Mouse (Mus musculus): Measurements from ENCODE around the gene Tnfsf8. TPM values are rescaled to one million over a fixed set of nuclear protein-coding genes. Genes with fewer than 3 reads are reported as not detected.

Gene Tnfsf8
- polyA plus RNA-seq, 1 experiment from 2014 or later: 0.04 TPM

DNA sequence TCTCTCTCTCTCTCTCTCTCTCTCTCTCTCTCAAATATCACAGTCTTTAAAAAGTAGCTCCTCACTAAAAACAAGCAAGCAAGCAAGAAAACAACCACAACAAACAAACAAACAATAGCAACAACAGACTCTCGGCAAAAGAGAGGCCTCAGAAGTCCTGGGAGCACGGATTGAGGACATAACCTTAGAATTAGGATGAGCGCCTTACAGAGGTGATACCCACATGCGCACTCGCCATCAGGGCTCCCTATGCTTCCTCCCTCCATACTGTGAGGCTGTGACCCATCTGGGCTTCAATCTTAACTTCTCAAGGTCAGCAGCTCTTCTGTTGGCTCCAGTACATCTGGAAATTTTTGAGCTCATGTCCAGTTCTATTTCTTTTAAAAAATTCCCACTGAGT, 911 bp downstream of the Tnfsf8 start:
- H3K36me3 ChIP-seq: no peaks in the 10 kb centered on the region
- H3K27ac ChIP-seq: no peak overlapping the region
- 87% methylated on average over 5 of the region's 5 CpGs for WGBS
- 0 out of 2 replicates have a peak, but pooled peaks cover 3% of the 10 kb centered on the region for H3K4me1 ChIP-seq (replicated peaks)
- no peak for ATAC-seq (ENCODE audit: low FRiP score)
- H3K9ac ChIP-seq: no peak overlapping the region
- no peaks in the 10 kb centered on the region for H3K9me3 ChIP-seq
- no peak overlapping the region for H3K4me2 ChIP-seq
- H3K4me3 ChIP-seq: no peak overlapping the region
- no peaks in the 10 kb centered on the region for H3K27me3 ChIP-seq

DNA sequence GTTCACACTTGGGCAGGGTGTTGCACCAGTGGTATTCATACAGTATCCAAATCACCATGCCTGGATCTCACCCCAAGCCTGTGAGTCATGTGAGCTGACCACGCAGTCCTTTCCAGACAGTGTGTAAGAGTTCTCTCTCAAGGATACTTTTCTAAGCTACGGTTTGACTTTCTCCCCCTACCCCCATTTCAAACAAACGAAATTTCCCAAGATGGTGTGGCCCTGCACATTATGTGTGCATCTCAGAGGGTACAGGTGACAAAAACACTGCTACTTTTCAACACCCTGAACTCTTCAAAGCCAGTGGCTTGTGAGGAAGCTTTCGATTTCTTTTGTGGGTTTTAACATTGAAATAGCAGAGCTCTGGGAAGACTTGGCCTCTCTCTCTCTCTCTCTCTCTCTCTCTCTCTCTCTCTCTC, 1.4 kb downstream of the Tnfsf8 start:
- Histone ChIP-seq H3K4me3 (no peak overlapping the region), H3K27me3 (no peaks in the 10 kb centered on the region), H3K36me3 (no peaks in the 10 kb centered on the region), H3K4me2 (no peak overlapping the region), H3K4me1 (replicated peaks) (0 out of 2 replicates have a peak, but pooled peaks cover 3% of the 10 kb centered on the region), H3K9me3 (no peaks in the 10 kb centered on the region), H3K9ac (no peak overlapping the region), H3K27ac (no peak overlapping the region)
- 87% methylated on average over 4 of the region's 4 CpGs for WGBS
- no peak for ATAC-seq (ENCODE audit: low FRiP score)

DNA sequence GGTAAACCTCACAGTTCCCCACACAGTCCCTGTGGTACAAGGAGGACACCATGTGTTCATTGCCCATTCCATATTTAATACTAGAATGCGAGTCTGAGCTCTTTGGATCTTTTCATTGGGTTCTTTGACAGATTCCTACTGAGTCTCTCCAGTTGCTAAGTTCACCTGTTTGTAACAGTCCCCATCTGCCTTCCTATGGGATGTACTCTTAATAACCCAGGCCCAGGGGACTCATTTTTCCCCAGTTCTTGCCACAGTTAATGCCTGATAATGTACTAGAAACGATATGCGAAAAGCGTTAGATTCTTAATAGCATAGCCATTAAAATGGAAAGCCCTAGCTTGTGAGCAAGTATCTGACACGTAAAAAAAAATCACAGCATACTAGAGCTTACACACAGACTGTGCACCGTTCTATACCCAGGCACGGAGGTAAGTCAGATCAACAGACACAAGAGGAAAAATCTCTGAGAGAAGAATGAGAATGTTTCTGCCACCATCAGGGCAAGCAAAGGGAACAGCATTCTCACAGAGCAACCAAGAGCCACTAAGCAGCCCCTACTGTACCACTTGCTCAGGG, 2.4 kb downstream of the Tnfsf8 start:
- WGBS: 73% methylated on average over 7 of the region's 7 CpGs

DNA sequence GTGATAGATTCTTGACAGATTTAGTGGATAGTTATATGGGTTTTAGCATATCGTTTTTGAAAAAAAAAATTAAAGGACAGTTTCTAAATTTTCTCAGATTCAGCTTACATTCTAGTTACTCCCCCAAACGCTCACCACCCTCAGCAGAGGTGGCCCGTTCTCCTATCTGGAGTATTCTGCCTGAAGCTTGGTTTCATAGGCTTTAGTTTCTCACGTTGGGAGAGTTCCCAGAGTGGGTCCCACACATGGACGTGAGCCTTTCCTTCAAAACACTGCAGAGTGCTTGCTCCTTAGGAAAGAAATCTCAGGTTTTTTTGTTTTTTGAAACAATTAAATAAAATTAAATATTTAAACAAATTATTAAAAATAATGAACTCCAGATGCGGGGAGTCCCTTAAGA, 4.4 kb downstream of the Tnfsf8 start:
- WGBS: 90% methylated on average over 6 of the region's 6 CpGs
- no peaks in the 10 kb centered on the region for H3K27me3 ChIP-seq
- no peak overlapping the region for H3K4me2 ChIP-seq

More for the DNA sequence above, 2.4 kb downstream of the Tnfsf8 start:
- Histone ChIP-seq H3K4me3 (no peak overlapping the region), H3K9ac (no peak overlapping the region), H3K27ac (no peak overlapping the region), H3K27me3 (no peaks in the 10 kb centered on the region), H3K9me3 (no peaks in the 10 kb centered on the region), H3K4me1 (replicated peaks) (0 out of 2 replicates have a peak, but pooled peaks cover 3% of the 10 kb centered on the region), H3K36me3 (no peaks in the 10 kb centered on the region), H3K4me2 (no peak overlapping the region)
- ATAC-seq (ENCODE audit: low FRiP score): no peak

DNA sequence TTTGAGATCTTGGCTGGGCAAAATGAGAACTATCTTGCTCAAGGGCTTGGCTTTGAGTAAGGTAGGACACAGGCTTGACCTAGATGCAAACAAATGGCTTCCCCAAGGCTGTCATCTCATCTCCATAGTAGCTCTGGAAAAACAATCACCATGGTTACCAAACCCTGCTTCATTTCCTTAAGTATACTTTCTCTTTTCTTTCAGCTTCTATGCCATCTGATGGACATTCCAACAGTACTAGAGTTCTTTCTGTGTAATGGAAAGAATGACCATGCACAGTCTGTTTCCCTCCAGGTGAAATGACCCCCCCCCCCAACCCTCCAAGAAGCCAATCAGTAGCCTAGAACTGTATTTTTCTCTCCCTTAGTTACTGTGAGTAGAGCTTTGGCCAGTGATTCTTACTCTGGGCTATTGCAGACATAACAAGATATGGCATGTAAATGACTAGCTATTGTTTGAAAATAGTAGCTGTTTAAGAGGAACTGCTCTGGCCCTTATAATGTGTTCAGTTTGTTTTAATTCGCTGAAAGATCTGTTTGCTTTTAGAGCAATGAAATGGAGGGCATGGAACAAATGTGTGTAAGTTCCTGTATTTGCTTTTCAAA, 7.3 kb downstream of the Tnfsf8 start:
- Histone ChIP-seq H3K27ac (no peak overlapping the region), H3K4me1 (replicated peaks) (no peaks in the 10 kb centered on the region), H3K36me3 (no peaks in the 10 kb centered on the region), H3K9me3 (no peaks in the 10 kb centered on the region), H3K4me3 (no peak overlapping the region), H3K4me2 (no peak overlapping the region), H3K9ac (no peak overlapping the region), H3K27me3 (no peaks in the 10 kb centered on the region)
- ATAC-seq (ENCODE audit: low FRiP score): no peak
- 83% methylated on average over 1 of the region's 1 CpGs for WGBS

More for the DNA sequence above, 4.4 kb downstream of the Tnfsf8 start:
- H3K4me3 ChIP-seq: no peak overlapping the region
- H3K36me3 ChIP-seq: no peaks in the 10 kb centered on the region
- H3K9me3 ChIP-seq: no peaks in the 10 kb centered on the region
- H3K27ac ChIP-seq: no peak overlapping the region
- H3K4me1 ChIP-seq (replicated peaks): no peaks in the 10 kb centered on the region
- no peak for ATAC-seq (ENCODE audit: low FRiP score)
- no peak overlapping the region for H3K9ac ChIP-seq

DNA sequence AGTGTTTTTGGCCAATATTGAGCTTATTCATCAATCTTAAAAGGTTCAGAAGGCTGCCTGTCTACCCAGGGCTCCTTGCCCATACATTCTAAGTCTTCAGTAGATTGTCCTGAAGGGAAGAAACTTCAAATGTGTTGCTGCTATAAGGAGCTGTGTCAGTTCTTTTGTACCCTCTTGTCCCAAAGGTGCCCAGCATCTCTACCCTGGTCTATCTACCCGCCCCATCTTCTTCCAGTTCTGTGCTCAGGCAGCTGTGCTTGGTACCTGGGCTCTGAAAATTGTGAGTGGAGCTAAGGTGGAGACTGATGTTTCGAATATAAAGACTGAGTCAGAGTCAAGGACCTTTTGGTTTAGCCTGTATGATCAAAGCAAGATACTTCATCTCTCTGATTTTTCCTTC, 11.1 kb downstream of the Tnfsf8 start:
- Histone ChIP-seq H3K4me1 (replicated peaks) (no peaks in the 10 kb centered on the region), H3K27ac (no peak overlapping the region), H3K4me2 (no peak overlapping the region), H3K27me3 (no peaks in the 10 kb centered on the region), H3K9me3 (no peaks in the 10 kb centered on the region), H3K4me3 (no peak overlapping the region), H3K9ac (no peak overlapping the region), H3K36me3 (no peaks in the 10 kb centered on the region)
- no peak for ATAC-seq (ENCODE audit: low FRiP score)
- WGBS: 92% methylated on average over 2 of the region's 2 CpGs

DNA sequence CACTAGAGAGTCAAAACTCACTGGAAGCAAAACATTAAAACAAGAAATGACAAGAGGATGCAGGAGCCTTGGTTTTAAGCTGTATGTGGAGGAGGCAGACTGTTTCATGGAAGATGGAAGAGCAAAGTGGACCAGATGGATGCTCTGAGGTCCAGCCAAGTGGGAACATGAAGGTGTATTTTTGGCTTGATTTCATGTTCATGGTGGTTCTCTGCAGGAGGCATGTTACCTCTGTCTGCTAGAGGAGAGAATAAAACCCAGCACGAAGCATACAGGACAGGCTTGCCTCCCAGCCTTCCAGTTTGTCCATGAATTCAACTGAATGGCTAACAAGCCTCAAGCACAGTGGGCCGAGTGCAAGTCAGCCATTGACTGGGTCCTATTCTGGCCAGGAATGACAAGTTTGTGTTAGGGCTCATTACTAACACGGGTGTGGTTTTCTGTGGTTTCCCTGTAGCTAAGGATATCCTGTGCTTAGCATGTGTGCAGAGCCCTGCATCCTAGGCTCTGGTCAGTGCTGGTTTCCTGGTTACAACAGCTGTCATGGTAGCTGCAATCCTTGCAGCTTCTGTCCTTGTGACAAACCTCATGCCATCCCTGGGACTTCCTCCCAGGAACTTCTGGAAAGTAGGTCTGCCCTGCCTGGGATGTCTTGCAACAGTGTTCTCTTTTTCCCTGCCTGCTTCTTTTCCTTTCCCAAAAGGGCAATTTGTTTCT, 14.1 kb downstream of the Tnfsf8 start:
- WGBS: 79% methylated on average over 3 of the region's 3 CpGs
- H3K36me3 ChIP-seq: no peaks in the 10 kb centered on the region
- H3K27me3 ChIP-seq: no peaks in the 10 kb centered on the region
- H3K4me1 ChIP-seq (replicated peaks): no peaks in the 10 kb centered on the region
- no peak overlapping the region for H3K9ac ChIP-seq
- H3K9me3 ChIP-seq: no peaks in the 10 kb centered on the region
- H3K4me2 ChIP-seq: no peak overlapping the region
- no peak overlapping the region for H3K4me3 ChIP-seq
- no peak for ATAC-seq (ENCODE audit: low FRiP score)
- no peak overlapping the region for H3K27ac ChIP-seq

DNA sequence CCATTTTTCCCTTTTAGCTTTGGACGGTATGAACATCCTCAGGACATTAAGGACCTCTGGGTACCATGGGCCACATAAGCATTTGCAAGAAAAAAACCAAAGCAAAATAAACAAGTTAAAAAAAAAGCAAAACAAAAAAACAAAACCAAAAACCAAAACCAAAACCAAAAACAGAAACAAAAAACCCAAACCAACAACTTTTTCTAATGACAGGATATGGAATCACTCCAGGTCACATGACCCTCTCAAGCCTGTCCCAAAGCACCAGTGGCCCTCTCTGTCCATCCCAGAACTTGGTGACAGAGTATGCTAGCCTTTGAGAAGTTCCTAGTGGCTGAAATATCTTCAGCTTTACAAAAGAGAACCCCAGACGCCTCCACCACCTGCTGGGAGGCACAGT, 15.4 kb downstream of the Tnfsf8 start:
- H3K9me3 ChIP-seq: no peaks in the 10 kb centered on the region
- no peak overlapping the region for H3K4me3 ChIP-seq
- no peak overlapping the region for H3K9ac ChIP-seq
- no peak for ATAC-seq (ENCODE audit: low FRiP score)
- no peak overlapping the region for H3K27ac ChIP-seq
- no peaks in the 10 kb centered on the region for H3K27me3 ChIP-seq
- H3K4me2 ChIP-seq: no peak overlapping the region
- 70% methylated on average over 2 of the region's 2 CpGs for WGBS
- H3K4me1 ChIP-seq (replicated peaks): no peaks in the 10 kb centered on the region
- H3K36me3 ChIP-seq: no peaks in the 10 kb centered on the region

DNA sequence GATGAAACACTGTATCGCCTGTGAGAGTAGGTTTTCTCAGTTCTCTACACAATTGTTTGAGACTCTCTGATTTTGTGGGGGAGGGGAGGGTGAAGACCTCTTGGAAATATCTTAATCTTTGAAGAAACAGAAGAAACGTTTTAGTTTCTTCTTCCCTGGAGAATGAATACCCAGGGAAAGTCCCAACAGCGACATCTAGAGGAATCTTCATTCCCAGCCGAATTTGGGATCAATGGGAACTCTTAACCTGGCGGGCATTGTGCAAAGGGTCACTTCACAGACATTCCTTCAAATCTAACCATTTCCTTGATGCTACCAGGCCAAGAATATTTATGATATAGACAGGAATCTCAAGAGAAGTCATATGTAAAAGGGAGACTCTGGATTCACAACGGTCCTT, 17.2 kb downstream of the Tnfsf8 start:
- Histone ChIP-seq H3K27me3 (no peaks in the 10 kb centered on the region), H3K27ac (no peak overlapping the region), H3K9ac (no peak overlapping the region), H3K36me3 (no peaks in the 10 kb centered on the region), H3K4me1 (replicated peaks) (no peaks in the 10 kb centered on the region), H3K4me3 (no peak overlapping the region), H3K4me2 (no peak overlapping the region), H3K9me3 (no peaks in the 10 kb centered on the region)
- 37% methylated on average over 6 of the region's 6 CpGs for WGBS
- no peak for ATAC-seq (ENCODE audit: low FRiP score)

DNA sequence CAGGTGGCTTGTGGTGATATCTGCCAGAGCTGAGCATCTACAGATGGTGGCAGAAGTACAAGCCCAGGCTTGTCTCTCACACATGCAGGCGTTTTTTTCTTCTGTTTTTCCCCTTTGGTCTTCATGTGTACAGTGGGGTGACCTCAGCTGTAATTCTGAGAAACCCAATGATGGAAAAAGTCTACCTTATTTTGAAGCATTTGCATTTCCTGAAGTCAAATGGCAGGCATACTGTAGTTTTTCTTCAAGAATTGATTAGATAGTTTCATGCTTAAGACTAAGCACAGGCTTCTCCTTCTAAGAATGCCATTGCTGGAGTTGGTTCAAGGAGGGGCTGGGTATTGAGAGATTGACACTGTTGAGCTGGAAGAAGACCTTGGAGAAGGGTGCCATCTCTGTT, 18.9 kb downstream of the Tnfsf8 start:
- no peak overlapping the region for H3K4me2 ChIP-seq
- no peaks in the 10 kb centered on the region for H3K4me1 ChIP-seq (replicated peaks)
- 69% methylated on average over 1 of the region's 1 CpGs for WGBS
- no peaks in the 10 kb centered on the region for H3K27me3 ChIP-seq
- H3K36me3 ChIP-seq: no peaks in the 10 kb centered on the region
- H3K27ac ChIP-seq: no peak overlapping the region
- H3K4me3 ChIP-seq: no peak overlapping the region
- ATAC-seq (ENCODE audit: low FRiP score): no peak
- H3K9ac ChIP-seq: no peak overlapping the region
- no peaks in the 10 kb centered on the region for H3K9me3 ChIP-seq

DNA sequence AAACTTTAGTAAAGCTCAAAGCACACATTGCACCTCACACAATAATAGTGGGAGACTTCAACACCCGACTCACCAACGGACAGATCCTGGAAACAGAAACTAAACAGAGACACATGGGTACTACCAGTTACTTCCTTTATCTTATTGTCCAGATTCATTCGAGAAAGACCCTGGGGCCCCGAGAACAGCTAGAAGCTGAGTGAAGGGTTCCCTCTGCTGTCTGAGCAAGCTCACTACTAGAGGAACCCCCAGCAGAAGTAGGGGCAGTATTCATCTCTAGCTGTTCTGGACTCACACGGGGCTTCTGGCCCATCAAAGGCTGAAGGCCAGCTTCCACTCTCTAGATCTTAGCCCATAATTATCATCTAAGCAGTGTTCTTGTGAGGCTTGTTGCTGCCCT, 20.7 kb downstream of the Tnfsf8 start:
- Histone ChIP-seq H3K9ac (no peak overlapping the region), H3K4me1 (replicated peaks) (no peaks in the 10 kb centered on the region), H3K9me3 (no peaks in the 10 kb centered on the region), H3K4me2 (no peak overlapping the region), H3K27ac (no peak overlapping the region), H3K27me3 (no peaks in the 10 kb centered on the region), H3K4me3 (no peak overlapping the region), H3K36me3 (no peaks in the 10 kb centered on the region)
- no peak for ATAC-seq (ENCODE audit: low FRiP score)
- 57% methylated on average over 5 of the region's 5 CpGs for WGBS

DNA sequence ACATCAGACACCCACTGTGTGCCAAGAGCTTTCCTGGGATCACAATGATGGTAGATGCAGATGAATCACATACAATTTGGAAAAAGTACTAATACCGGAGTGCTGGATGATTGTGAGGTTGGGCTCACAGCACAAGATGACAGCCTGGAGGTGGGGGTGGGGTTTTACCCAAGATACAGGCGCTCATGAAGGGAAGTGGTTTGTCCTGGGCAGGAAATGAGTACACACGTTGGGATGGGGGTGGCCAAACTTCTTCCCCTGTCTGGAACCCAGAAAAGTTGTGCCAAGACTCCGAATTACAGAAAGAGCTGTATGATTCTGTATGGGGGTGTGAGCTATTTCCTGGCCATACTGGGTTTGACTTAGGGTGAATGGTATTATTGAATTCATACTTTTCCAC, 38.0 kb downstream of the Tnfsf8 start:
- no peak for ATAC-seq (ENCODE audit: low FRiP score)
- no peaks in the 10 kb centered on the region for H3K4me1 ChIP-seq (replicated peaks)
- WGBS: 77% methylated on average over 4 of the region's 4 CpGs
- no peaks in the 10 kb centered on the region for H3K27me3 ChIP-seq
- no peak overlapping the region for H3K9ac ChIP-seq
- no peaks in the 10 kb centered on the region for H3K36me3 ChIP-seq
- no peak overlapping the region for H3K4me3 ChIP-seq
- no peak overlapping the region for H3K27ac ChIP-seq
- no peaks in the 10 kb centered on the region for H3K9me3 ChIP-seq
- H3K4me2 ChIP-seq: no peak overlapping the region

DNA sequence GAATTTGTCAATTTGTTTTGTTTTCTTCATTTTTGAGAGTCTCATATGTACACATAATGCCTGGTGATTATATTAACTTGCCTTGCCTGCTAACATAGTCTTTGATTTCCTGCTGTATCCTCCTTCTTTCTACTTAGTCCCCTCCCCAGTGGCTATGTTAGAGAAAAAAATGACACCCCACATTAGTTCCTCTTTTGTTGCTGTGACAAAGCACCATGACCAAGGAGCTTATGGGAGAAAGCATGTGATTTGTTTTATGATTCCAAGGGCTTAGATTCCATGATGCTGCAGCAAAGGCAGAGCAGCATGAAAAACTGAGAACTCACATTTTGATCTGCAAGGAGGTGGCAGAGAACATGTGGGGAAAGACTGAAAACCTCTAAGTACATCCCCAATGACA, 43.6 kb downstream of the Tnfsf8 start:
- H3K36me3 ChIP-seq: no peaks in the 10 kb centered on the region
- no peaks in the 10 kb centered on the region for H3K27me3 ChIP-seq
- no peak overlapping the region for H3K27ac ChIP-seq
- ATAC-seq (ENCODE audit: low FRiP score): no peak
- no peak overlapping the region for H3K4me3 ChIP-seq
- H3K4me1 ChIP-seq (replicated peaks): no peaks in the 10 kb centered on the region
- H3K9me3 ChIP-seq: no peaks in the 10 kb centered on the region
- no peak overlapping the region for H3K4me2 ChIP-seq
- H3K9ac ChIP-seq: no peak overlapping the region

All from hindbrain, embryonic 13.5 days (tissue).